Mouse (Mus musculus) heart, adult 18-20 months (tissue): Measurements from ENCODE around the gene Uba2. TPM values are rescaled to one million over a fixed set of nuclear protein-coding genes. Genes with fewer than 3 reads are reported as not detected.
"Not testable (repeated sequence)": the region's sequence is repeated elsewhere in the genome, so short reads cannot be mapped to it uniquely, and the experiment has no call there.

Experiments
- DNase-seq, 2 experiments: peaks; one replicate each; pipeline ENCODE4 v3.0.0; 2021 to 2022; ENCODE audit warnings: mixed read lengths in 1 of 2
- long read RNA-seq, 2 experiments: library from polyadenylated mRNA; stranded (forward); transcript quantifications; one replicate each; pipeline ENCODE4 v2.0.0; 2021
- total RNA-seq, 2 experiments: library from RNA; stranded (reverse); gene quantifications; 2 replicates each; pipeline ENCODE4 v1.2.3; 2021

Gene Uba2
- 10 to 100 TPM; 27.2 to 33.3 TPM for total RNA-seq
- long read RNA-seq, experiment 1, transcript Uba2-201 (17 exons, 2,579 nt): major isoform, 26 of 34 reads
- long read RNA-seq, experiment 1, partial matches to known transcripts: 0 of 34 reads
- long read RNA-seq, experiment 1, other reads (novel, unspliced or antisense): 4 of 34 reads
- long read RNA-seq, experiment 2, transcript Uba2-201 (17 exons, 2,579 nt): major isoform, 15 of 15 reads
- long read RNA-seq, experiment 2, partial matches to known transcripts: 0 of 15 reads
- long read RNA-seq, experiment 2, other reads (novel, unspliced or antisense): 0 of 15 reads

DNA sequence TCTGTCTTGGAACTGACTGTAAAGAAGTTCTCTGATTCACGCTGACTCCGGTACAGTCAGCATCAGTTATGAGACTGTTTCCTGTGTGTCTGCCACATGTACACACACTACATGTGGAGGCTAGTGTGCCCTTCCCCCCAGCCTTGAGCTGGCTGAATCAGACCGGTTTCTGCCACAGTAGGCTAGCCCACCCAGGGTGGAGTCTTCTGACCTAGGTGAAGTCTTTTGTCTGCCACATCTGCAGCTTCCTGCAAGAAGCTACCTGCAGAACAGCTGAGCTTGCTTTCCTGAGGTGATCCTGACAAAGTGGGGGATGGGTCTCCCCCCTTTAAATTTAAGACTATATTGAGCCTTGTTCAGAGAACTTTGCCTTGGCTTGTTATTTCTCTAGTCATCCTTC, at the start of gene Uba2:
Gene Uba2, minus strand, starts transcription at position 146 of the 400 bp plus-strand sequence.
- no peak for DNase-seq

DNA sequence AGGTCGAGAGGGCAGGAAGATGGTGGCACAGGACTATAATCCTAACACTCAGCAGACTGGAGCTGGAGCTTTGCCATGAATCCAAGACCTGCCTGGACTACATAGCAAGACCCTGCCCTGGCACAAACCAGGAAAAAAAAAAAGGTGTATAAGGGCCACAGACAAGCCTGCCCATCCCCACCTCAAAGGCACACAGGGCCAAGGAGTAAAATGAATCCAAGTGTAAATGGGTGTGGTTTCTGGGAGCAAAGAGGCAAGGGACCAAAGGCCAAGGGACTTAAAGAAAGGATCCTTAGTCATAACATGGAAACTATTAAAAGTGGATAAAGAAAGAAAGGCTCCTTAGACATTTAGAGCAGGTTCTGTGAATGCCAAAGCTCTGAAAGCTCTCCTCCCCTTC, 49.1 kb upstream of the Uba2 start:
- DNase-seq: no peak

DNA sequence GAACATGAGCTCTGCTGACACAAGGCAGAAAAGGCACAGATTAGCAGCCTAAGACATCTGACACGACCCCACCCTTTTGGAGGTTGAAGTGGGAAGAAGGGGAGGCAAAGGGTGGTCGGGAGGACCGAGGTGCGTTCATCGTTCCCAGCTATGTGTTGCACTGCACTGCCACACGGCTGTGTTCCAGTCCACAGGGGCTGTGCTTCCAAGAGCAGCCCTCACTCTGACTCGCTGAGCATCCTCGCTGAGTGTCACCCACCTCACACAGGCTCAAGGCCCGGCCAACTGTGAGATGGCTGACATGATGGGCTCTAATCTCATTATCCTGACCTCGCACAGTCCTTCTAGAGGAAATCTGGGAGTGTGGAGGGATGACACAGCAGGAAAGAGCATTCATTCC, 47.1 kb upstream of the Uba2 start:
- no peak for DNase-seq

DNA sequence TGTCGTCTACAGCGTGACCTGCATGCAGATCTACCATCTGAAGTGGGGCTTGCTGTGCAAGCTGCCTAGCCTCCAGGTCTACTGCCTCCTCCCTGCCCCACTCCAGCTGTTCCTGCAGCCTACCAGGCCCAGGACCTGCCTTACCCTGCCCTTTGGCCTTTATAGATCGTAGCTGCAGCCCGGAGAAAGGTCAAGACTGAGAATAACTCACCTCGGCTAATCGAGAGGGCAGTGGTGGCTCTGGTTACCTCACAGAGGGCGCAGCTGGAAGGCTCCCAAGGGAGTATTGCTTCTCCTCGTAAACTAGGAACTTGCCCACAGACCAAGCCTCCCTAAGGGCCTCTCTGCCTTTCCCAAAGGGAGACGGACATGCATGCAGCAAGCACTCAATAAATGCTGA, 46.1 kb upstream of the Uba2 start:
- DNase-seq: no peak

DNA sequence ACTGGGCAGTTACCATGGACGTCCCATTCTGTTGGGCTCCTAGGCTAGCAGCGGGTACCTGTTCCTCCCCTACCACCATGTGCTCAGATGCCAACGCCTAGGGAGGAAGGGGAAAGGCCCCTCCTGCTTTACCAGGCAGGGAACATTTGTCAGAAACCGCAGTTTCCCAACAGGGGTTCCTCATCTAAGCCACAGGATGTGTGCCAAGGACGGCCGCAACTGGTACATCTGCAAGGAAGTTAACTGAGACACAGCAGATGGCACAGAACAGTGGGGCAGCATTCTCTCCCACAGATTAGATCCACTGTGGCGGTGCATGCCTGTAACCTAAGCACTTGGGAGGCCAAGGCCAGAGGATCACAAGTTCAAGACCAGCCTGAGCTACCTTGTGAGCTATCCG, 45.2 kb upstream of the Uba2 start:
- DNase-seq: peak in 1 of 2 experiments; percentile 62

DNA sequence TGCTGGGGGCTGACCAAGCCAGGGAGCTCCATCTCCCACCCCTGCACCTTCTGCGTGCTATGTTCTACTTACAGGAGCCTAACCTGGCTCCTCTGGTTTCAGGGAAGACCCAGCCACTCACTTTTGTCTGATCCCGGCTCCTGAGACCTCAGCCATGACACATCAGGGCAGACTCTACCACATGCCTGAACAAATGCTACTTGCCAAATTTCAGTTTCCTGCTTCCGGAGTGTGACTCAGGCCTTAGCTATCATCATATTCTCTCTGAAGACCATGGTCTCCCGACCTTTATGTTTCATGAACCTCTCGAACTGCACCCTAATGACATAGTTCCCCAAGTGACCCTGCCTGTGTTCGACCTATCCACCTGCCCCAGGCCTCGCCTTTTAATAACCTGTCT, 43.9 kb upstream of the Uba2 start:
- no peak for DNase-seq

DNA sequence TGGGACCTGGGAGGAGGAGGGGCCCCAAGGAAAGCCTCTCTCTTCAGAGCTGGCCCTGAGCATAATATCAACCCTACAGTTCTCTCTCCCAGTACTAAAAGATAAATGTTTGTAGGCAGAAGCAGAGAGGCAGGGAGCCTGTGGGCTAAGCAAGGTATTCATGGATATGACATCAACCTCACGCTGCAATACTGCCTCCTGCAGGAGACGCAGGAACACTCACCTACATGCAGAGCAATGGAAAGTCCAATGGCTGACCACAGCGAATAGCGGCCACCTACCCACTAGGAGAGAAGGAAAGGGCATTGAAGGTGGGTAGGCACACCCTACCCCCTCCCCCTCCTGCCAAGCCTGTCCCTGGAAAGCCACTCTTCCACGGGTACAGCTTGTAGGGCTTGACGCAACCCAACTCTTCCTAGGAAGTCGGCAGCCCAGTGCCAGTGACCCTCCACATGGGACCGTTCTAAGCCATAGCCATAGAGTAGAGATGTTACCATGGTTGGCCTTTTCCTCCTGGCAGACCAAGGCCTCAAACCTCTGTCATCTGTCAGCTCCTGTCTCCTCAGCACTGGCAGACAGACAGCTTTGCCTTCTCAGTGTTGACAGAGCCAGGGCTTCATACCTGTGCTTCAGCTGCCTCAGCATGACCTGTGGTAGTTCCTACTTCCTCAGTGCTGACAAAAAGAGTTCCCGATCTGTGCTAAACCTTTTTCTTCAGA, 38.8 kb upstream of the Uba2 start:
- DNase-seq: no peak

DNA sequence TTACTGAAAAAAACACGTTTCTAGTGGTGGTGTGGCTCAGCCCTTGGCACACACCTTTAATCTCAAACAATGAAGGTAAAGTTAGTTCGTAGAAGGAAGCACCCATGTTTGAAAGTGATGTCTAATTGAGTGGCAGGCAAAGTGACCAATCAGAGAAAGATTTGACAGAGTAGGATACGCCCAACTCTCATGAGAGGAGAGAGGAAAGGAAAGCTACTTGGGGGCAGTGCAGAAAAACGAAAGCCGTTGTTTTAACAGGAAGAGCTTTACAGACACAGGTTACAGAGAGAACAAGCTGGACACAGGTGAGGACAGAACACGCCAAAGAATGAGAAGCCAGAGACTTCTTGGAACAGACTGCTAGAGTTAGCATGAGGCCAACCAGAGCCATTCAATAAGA, 36.9 kb upstream of the Uba2 start:
- no peak for DNase-seq

DNA sequence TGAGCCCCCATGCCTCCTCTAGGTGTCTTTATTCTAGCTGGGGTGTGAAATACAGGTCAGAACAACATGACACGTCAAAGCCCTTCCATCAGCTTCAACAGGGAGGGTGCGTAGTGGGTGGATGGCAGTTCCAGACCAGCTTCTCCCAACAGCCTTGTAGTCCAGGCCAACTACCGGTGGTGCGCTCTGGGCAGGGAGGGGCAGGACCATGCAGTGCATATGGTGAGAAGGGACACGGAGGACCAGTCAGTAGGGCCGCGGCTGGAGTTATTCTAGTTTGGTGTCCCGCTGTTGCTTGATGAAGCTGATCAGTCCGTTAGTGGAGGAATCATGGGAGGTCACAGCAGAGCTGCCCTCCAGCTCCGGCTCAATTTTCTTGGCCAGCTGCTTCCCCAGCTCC, 32.7 kb upstream of the Uba2 start:
- DNase-seq: not testable (repeated sequence)

DNA sequence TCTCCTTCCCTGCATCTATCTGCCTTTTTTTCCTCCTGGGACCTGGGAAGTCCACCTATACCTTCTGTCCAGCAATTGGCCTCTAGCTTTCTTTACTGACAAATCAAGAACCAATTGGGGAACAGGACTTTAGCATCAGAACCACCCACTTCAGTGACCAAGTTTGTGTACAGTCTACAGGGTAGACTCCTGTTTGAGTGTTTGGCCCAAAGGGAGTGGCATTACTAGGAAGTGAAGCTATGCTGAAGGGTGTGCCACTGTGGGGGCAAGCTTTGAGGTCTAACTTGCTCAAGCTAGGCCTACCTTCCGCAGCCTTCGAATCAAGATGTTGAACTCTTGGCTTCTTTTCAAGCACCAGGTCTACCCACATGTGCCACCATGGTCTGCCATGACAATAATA, 31.4 kb upstream of the Uba2 start:
- no peak for DNase-seq

DNA sequence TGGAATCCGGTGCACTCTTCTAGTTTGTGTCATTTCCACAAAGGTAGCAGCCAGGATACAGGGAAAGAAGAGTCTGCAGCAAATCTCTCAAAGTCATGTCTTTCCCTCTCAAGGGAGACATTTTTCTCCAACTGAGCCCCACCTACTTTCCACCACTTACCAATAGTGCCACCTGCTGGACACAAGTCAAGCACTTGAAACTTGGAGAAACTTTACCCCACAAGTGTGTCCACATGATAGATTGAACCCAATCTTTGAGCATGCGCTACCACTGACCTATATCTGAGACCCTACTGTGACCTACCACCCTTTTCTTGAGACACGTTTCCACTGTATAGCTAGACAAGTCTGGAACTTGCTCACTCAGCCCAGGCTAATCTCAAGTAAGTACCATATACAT, 28.9 kb upstream of the Uba2 start:
- peak; percentile 43 to 66 for DNase-seq

DNA sequence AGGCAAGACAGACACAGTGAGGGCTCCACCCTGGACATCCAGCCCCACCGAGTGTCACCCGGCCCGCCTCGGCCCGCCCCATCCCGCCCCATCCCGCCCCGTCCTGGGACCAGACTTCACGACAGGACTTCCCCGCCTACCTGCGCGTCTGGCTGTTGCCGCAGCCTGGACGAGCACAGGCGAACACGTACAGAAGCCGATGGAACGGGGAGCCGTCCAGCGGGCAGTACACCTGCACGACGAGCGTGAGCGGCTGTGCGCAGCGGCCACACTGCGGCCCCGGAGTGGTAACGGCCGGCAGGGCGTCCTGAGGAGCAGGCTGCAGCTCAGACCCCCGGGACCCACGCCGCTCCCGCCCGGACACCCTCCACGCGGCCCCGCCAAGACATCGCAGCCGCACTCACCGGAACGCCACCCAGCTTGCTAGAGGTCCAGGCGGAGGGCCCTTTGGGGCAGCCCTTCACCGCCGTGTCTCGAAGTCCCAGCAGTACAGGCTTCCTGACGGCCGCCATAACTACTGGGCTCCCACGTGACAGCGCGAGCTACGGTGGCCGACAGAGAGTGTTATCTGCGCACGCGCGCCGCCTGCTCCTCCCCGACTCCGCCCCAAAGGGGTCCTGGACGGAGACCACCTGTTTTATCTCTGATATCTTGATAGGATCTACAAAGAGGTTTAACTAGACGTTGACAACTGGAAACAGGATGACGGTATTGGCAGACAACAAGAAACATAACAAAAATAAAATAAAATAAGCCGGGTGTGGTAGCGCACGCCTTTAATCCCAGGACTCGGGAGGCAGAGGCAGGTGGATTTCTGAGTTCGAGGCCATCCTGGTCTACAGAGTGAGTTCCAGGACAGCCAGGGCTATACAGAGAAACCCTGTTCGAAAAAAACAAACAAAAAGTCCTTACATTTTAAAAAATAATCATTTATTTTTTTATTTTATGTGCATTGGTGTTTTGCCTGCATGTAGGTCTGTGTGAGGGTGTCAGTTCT, 27.0 kb upstream of the Uba2 start, which contains the start of gene Pdcd2l:
Gene Pdcd2l, minus strand, starts transcription at position 530 of the 997 bp plus-strand sequence.
- DNase-seq: peak; percentile 93 to 95

DNA sequence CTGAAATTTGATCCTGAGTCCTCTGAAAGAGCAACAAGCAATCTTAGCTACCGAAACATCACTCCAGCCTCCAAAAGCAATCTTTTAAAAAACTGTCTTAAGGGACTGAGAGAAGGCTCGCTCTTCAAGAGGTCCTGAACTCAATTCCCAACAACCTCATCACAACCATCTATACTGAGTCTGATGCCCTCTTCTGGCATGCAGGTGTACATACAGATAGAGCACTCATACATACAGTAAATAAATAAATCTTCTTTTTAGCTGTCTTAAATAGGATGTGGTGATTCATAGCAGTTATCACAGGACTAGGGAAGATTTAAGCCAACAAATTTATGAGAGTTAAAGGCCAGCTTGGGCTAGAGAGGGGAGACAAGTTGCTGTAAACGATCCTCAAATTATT, 26.2 kb upstream of the Uba2 start:
- DNase-seq: no peak

DNA sequence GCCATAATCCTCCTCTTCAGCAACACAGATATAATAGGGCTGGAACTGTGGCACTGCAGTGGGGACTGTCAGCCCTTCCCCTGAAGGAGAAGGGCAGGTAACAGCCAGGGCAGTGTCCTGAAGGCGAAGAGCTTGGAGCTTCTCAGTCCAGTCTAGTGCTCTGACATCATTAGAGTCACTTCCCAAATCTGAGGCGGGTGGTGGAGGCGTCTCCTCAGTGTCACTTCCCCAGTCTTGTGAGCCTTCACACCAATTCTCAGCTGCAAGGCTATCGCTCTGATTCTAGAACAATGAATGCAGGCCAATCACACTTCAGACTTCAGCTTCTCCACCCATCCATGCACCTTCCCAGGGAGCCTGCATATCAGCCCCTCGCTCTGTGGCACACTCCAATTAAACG, 23.4 kb upstream of the Uba2 start:
- DNase-seq: peak in 1 of 2 experiments; percentile 47

DNA sequence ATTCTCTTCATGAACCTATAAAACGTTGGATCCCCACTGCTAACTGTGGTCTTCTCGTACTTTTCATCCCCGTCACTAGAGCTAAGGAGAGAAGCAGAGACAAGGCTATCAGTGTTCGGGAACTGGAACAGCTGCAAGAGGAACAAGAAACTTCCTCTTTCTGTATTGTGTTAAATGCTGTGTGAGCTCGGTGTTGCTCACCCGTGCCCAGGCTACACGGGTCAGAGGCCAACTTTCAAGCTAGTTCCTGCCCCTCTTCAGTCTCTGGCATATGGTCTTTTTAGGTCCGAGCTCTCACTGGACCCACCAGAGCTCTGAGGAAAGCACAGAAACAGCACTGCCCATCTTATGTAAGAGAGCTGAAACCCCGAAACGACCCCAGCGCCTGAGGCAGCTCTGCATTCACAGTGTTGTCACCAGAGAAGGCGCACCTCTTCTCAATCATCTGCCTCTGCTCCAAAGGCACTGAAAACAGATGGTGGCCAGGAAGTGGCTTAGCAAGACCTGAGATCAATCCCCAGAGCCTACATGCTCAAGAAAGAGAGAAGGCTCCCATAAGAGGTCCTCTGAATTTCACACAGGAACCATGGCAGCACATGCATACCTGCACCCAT, 20.1 kb upstream of the Uba2 start:
- peak in 1 of 2 experiments; percentile 35 for DNase-seq

DNA sequence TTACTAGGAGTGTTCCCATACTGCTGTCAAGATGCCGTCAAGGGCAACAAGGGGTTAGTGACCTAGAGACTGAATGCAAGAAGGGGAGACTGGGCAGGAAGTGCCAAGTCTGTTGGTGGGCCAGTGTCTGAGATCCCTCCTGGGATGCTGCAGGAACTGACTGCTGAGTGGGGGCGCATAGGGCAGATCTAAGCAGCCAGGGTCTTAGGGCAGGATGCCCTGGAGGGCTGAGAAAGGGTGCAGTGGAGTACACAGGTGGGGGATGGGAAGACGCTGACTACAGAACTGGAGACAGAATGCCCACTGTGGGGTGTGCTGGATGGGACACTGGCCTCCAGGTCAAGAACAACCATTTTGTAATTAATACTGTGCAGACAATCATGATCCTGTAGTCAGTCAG, 14.4 kb upstream of the Uba2 start:
- DNase-seq: no peak

DNA sequence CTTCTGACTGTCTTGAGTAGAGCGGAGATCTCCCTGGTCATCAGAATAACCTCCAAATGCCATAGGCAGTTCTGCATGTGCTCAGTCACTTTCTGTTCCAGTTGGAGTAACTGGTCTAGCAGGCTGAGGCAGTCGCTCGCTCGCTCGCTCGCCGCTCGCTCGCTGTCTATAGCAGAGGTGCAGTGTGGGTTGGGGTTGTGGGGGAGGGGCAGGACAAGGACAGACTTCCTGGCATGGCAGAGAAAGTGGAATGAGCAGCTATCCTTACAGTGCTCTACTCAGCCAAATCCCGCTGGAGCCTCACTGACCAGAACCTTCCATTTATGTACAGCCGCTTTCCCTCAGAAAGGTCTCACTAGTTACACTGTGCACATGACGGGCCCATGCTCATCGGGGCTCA, 14.0 kb upstream of the Uba2 start:
- DNase-seq: no peak

DNA sequence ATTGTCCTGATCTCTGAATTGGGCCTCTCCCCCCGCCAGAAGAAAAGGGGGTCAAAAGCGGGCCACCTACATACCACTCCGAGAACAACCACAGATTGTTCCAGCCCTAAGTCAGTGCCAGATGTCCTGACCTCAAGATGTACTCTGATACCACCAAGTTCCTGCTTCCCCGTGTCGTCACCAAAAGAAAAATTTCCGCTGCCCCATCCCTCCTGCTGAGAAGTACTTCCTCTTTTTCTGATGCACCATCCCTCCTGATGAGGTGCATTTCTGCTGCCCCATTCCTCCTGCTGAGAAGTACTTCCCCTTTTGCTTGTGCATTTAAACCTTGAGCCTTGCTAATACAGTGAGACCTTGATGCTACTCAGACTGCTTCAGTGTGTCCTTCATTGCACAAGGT, 6.8 kb upstream of the Uba2 start:
- not testable (repeated sequence) for DNase-seq

DNA sequence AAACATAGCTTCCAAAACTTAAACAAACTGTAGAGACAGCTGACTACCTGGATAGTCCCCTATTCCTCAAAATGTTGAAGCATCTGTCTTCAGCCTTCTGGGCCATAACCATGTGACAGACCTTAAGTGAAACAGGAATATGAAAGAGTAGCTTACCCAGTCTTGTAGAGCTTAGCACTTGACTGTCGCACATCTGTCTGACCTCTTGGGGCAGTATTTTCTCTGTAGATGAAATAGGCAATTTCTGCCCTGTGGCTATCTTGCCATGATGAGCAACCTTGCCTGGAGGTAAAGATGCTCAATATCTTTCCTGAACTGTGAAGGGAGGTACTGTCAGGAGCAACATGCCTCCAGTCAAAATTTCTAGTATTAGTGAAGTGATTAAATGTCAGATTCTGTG, 2.9 kb upstream of the Uba2 start:
- no peak for DNase-seq

DNA sequence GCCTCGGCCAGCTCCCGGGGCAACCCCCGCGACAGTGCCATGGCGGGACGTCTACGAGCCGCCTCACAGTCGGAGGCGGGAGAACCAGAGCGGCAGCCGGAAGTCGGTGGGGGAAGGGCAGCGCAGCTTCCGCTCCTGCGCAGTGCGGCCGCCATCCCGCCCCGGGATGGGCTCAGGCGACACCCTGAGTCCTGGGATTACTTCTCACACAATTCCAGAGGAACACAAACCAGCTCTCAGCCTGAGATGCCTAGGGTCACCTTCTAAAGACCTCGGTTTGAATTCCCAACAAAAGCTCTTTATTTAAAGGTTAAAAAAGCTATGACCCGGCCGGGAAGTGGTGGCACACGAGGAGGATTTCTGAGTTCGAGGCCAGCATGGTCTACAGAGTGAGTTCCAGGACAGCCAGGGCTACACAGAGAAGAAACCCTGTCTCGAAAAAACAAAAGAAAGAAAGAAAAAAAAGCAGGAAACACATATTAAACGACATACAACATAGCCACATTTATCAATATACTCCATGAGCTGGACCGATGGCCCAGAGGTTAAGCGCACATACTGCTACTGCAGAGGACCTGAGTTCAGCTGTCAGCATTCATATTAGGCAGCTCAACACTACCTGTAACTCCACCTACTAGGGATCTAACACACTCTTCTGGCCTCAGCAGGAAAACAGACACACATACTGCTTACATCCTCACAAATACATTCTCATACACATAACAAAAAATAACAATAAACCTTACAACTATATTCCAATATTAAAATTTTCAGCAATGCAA, 738 bp downstream of the Uba2 start:
- peak; percentile 94 for DNase-seq

DNA sequence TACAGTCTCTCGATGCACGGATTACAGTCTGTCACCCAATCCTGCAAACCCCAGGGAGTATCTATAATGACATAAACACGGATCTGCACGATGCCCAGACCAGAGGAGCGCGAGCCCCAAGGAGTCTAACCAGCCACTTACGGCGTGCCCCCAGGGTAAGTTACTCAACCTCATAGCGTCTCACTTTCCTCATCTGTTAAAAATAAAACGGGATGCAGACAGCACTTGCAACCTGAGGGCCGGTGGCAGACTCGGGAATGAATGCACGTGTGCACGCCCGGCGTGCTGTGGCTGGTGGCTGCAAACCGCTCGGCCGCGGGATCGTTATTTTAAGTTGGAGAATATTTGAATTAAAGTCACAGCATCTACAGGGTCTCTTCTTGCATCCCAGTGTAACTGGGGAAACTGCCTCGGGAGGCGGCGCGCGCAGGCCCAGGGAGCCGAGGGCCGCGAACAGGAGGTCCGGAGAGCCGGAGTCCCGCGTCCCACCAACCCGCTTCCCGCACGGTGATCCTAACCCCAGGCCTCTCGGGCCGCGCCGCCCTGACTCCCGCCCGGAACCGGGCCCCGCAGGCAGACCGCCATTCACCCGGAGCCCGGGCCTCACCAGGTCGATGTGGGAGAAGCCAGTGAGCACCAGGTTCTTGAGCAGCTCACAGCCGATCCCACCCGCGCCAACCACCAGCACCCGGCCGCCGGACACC, 1.5 kb downstream of the Uba2 start:
- DNase-seq: peak in 1 of 2 experiments; percentile 15
